Mouse (Mus musculus): ENCODE data around the gene Tmem238l. TPM values are rescaled to one million over a fixed set of nuclear protein-coding genes. Genes with fewer than 3 reads are reported as not detected.
A peak's percentile ranks its signal among the peaks of the same experiment; 100 is the strongest.

Tmem238l gene
- polyA plus RNA-seq, 1 experiment from 2014 or later = not detected

DNA sequence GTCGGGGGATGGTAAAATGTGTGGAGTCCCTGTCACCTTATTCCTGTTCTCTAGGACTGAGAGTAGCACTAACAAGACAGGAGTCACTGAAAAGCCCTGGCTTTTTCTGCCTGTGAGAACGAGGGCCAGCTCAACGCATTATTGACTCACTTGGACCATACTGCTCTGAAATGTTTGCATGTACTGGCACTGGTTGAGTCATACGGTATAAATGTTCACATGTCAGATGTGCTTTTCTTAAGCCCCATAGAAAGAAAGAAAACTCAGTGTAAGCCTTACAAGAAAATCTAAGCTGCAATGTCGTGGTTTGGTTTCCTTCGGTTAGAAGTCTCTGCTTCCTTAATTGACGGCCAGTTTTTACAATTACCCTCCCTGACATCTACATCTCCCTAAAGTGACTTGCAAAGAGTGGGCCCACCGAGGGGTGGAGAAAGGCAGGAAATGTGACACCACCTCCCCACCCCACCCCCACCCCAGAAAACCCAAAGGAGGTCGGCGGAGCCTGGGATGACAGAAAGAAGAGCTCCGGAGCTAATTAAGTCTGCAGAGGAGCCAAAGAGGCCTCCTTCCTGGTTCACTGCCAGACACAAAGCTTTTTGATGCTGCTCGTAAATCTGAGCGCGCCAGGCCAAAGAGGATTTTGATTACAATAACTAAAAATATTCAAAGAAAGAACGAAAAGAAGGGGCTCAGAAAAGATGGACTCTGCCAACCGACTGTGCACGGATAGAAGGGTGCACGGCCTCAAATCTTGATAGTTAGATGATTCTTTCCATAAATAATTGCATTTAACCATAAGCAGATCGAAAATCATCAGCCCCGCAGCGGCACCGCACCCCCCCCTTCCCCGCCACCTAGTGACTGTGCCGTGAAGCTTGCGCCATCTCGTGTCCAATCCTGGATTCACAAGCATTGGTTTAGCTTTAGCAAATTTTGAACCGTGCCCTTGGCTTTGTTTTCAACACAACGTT, 28.0 kb downstream of the Tmem238l start:
- Histone ChIP-seq H3K27ac (replicated peaks; ENCODE audit: low read depth, low read length) (no peak overlapping the region), H3K9me3 (ENCODE audit: control insufficient read depth, low read length) (no peaks in the 10 kb centered on the region), H3K9ac (ENCODE audit: low read length) (peak overlapping the region; percentile 49), H3K27me3 (ENCODE audit: control insufficient read depth, insufficient read depth, low read length) (no peaks in the 10 kb centered on the region), H3K4me2 (ENCODE audit: low read depth, severe bottlenecking) (peak overlapping the region; percentile 76), H3K36me3 (ENCODE audit: control insufficient read depth, insufficient read depth, low read length) (no peaks in the 10 kb centered on the region), H3K4me3 (ENCODE audit: low read depth, low read length) (peak overlapping the region; percentile 41), H3K4me1 (ENCODE audit: control insufficient read depth, insufficient read depth, low read length) (peaks cover 10% of the 10 kb centered on the region)
- WGBS = 4% methylated on average over 28 of the region's 28 CpGs
- ATAC-seq (ENCODE audit: insufficient number of reproducible peaks, low FRiP score, low TSS enrichment, low read depth) (peak; percentile 66; the same call in 1 of the 2 replicates), DNase-seq (ENCODE audit: low spot score) (peak; percentile 88)

DNA sequence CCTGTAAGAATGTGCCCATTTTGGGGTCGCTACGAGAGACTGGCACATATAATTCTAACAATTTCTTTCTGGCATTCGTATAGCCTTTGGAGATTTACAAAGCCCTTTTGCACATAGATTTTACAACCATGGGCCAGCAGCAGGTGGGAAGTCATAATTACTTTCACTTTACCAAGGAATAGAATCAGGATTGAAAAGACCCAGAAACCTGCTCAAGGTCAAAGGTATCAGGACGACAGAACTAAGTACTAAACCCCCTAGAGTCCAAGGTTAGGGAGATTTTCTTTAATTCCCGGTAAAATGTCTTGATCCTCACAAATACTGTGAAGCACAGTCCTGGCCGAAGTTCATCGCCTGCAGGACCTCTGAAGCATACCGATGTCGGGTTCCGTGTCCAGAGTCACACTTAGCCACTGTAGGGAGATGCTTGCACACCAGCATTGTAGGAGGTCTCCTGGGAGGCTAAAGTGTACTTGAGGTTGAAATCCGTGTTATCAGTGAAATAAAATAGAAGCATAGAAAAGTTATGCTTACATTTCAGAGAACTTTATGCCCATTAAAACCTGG, 28.8 kb downstream of the Tmem238l start:
- peak; percentile 25 for DNase-seq (ENCODE audit: low spot score)
- WGBS = 39% methylated on average over 11 of the region's 11 CpGs

DNA sequence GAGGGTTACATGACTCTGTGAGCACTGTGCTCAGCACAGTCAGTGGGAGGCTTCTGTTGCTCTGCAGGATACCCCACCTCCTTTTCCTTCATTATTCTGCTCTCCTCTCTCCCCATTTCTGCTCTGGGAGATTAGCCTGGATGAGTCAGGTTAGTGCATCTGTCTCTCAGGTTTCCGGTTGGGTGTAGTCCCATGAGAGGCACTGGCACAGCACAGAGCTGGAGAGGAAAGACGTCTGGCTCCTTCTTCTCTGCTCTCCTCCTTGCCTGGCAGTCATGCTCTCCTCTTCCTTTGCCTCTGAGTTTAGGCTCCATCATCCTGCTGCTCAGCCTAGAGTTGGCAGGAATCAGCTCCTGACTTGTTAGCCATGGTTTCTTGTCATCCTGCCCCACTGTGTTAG, 35.7 kb downstream of the Tmem238l start:
- Histone ChIP-seq H3K9me3 (ENCODE audit: control insufficient read depth, low read length) (no peaks in the 10 kb centered on the region), H3K27me3 (ENCODE audit: control insufficient read depth, insufficient read depth, low read length) (no peaks in the 10 kb centered on the region), H3K27ac (replicated peaks; ENCODE audit: low read depth, low read length) (no peak overlapping the region), H3K36me3 (ENCODE audit: control insufficient read depth, insufficient read depth, low read length) (no peaks in the 10 kb centered on the region), H3K9ac (ENCODE audit: low read length) (no peak overlapping the region), H3K4me1 (ENCODE audit: control insufficient read depth, insufficient read depth, low read length) (no peaks in the 10 kb centered on the region), H3K4me2 (ENCODE audit: low read depth, severe bottlenecking) (no peak overlapping the region), H3K4me3 (ENCODE audit: low read depth, low read length) (no peak overlapping the region)
- 76% methylated on average over 2 of the region's 2 CpGs for WGBS
- ATAC-seq (ENCODE audit: insufficient number of reproducible peaks, low FRiP score, low TSS enrichment, low read depth) (no peak), DNase-seq (ENCODE audit: low spot score) (no peak)

More for the DNA sequence above, 28.8 kb downstream of the Tmem238l start:
- H3K4me3 ChIP-seq (ENCODE audit: low read depth, low read length) = peak overlapping the region; percentile 41
- peaks cover 10% of the 10 kb centered on the region for H3K4me1 ChIP-seq (ENCODE audit: control insufficient read depth, insufficient read depth, low read length)
- no peak overlapping the region; the same call in 1 of the 2 replicates for H3K9ac ChIP-seq (ENCODE audit: low read length)
- no peak for ATAC-seq (ENCODE audit: insufficient number of reproducible peaks, low FRiP score, low TSS enrichment, low read depth)
- H3K36me3 ChIP-seq (ENCODE audit: control insufficient read depth, insufficient read depth, low read length) = no peaks in the 10 kb centered on the region
- no peaks in the 10 kb centered on the region for H3K27me3 ChIP-seq (ENCODE audit: control insufficient read depth, insufficient read depth, low read length)
- no peaks in the 10 kb centered on the region for H3K9me3 ChIP-seq (ENCODE audit: control insufficient read depth, low read length)
- H3K27ac ChIP-seq (replicated peaks; ENCODE audit: low read depth, low read length) = no peak overlapping the region
- peak overlapping the region; percentile 76; the same call in 1 of the 2 replicates for H3K4me2 ChIP-seq (ENCODE audit: low read depth, severe bottlenecking)

DNA sequence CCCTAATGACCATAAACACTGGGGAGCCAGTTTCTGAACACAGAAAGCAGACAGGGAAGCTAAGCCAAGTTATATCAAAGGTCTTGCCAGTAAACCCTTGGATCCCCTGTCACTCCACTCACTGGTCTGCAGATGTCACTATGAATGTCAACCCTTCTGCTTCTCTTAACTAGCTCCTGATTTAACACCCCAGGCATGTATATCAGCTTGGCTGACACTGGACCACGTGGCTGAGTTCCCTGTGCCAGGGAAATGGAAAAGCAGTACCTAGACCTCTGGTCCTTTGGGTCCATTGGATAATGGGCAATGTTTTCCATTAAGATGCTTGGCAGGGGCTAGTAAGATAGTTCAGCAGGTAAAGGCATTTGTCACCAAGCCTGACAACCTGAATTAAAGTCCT, 37.2 kb downstream of the Tmem238l start:
- no peaks in the 10 kb centered on the region for H3K9me3 ChIP-seq (ENCODE audit: control insufficient read depth, low read length)
- ATAC-seq (ENCODE audit: insufficient number of reproducible peaks, low FRiP score, low TSS enrichment, low read depth) = no peak
- no peak for DNase-seq (ENCODE audit: low spot score)
- H3K27me3 ChIP-seq (ENCODE audit: control insufficient read depth, insufficient read depth, low read length) = no peaks in the 10 kb centered on the region
- H3K4me1 ChIP-seq (ENCODE audit: control insufficient read depth, insufficient read depth, low read length) = no peaks in the 10 kb centered on the region
- no peak overlapping the region for H3K27ac ChIP-seq (replicated peaks; ENCODE audit: low read depth, low read length)
- 35% methylated on average over 1 of the region's 1 CpGs for WGBS
- no peak overlapping the region for H3K4me3 ChIP-seq (ENCODE audit: low read depth, low read length)
- H3K4me2 ChIP-seq (ENCODE audit: low read depth, severe bottlenecking) = no peak overlapping the region
- no peak overlapping the region for H3K9ac ChIP-seq (ENCODE audit: low read length)
- H3K36me3 ChIP-seq (ENCODE audit: control insufficient read depth, insufficient read depth, low read length) = no peaks in the 10 kb centered on the region

DNA sequence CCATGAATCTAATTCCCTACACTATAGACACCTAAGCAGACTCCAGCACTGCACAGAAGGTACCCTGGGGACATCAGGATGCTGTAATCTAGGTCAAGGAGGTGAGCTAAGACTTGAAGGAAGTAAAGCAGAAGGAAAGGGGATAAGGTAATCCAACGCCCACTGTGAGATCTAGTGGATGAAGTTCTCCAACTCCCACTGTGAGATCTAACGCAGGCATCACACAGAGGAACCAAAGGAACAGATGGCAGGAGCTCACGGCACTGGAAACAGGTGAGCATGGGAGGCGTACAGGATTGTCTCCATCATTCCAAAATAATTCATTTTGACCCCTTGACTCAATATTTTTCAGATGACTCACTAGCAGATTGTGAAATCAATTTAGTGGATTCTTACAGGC, 40.0 kb downstream of the Tmem238l start:
- no peak for DNase-seq (ENCODE audit: low spot score)
- no peak overlapping the region for H3K27ac ChIP-seq (replicated peaks; ENCODE audit: low read depth, low read length)
- H3K36me3 ChIP-seq (ENCODE audit: control insufficient read depth, insufficient read depth, low read length) = no peaks in the 10 kb centered on the region
- H3K27me3 ChIP-seq (ENCODE audit: control insufficient read depth, insufficient read depth, low read length) = no peaks in the 10 kb centered on the region
- no peak overlapping the region for H3K4me3 ChIP-seq (ENCODE audit: low read depth, low read length)
- H3K9ac ChIP-seq (ENCODE audit: low read length) = no peak overlapping the region
- ATAC-seq (ENCODE audit: insufficient number of reproducible peaks, low FRiP score, low TSS enrichment, low read depth) = no peak
- H3K9me3 ChIP-seq (ENCODE audit: control insufficient read depth, low read length) = no peaks in the 10 kb centered on the region
- H3K4me1 ChIP-seq (ENCODE audit: control insufficient read depth, insufficient read depth, low read length) = no peaks in the 10 kb centered on the region
- H3K4me2 ChIP-seq (ENCODE audit: low read depth, severe bottlenecking) = no peak overlapping the region
- WGBS = 84% methylated on average over 4 of the region's 4 CpGs

DNA sequence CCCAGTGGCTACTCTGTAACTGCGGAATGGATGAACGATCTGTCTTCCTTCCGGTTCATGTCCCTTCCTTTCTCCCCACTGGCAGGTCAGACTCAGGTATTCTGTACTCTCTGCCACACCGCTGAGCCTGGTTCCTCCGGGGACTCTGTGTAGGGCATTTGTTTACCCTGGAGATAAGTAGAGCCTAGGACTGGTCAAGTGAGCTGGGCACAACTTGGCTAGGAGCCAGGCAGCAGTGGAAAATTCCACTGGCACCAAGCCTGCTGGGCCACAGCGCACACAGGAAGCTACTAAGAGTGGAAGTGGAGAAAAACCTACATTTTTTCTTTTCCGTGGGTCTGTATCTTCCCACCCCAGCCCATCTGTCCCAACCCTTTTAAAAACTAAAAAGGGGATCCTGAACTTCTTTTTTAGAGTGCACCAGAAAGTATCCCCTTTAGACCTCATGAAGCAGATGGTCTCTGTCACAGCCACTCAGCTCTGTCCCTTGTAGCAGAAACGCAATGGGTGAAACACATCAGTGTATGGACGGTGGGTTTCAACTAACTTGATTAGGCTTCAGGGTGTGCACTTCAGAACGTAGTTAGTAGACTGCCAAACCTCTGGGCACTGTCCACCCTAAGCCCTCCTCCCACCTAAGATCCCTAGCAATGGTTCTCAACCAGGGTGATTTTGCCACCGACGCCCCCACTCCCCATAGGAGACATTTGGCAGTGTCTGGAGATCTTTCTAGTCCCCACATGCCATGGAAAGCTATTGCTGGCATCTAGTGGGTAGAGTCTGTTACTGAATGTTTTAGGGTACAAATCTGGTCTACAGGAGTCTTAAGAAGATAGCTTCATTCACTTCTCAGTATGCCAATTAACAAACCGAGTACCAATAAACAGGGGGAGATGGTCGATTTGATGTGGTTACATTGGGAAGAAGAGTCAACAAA, 42.3 kb downstream of the Tmem238l start:
- no peak for DNase-seq (ENCODE audit: low spot score)
- H3K9ac ChIP-seq (ENCODE audit: low read length) = no peak overlapping the region
- WGBS = 90% methylated on average over 14 of the region's 14 CpGs

DNA sequence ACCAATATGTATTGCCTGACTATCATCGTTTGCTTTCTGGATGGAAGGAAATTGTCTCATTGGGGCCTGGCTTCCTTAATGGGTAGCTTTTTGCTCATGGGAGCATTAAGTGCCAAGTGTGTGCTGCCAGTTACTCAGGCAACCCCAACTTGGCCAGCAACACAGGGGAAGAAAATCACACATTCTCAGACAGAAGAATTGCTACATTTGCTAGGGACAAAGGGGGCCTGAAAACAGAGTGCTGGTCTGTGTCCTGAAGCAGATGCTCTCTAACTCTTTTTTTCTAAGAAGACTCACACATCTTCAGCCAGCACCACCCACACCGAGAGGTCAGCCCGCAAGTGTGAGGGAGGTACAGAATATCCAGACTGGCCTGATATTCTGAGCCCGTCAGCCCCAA, 44.2 kb downstream of the Tmem238l start:
- no peak overlapping the region for H3K27ac ChIP-seq (replicated peaks; ENCODE audit: low read depth, low read length)
- DNase-seq (ENCODE audit: low spot score) (no peak), ATAC-seq (ENCODE audit: insufficient number of reproducible peaks, low FRiP score, low TSS enrichment, low read depth) (no peak)
- no peaks in the 10 kb centered on the region for H3K9me3 ChIP-seq (ENCODE audit: control insufficient read depth, low read length)
- WGBS = 80% methylated on average over 4 of the region's 4 CpGs
- no peaks in the 10 kb centered on the region for H3K27me3 ChIP-seq (ENCODE audit: control insufficient read depth, insufficient read depth, low read length)
- no peaks in the 10 kb centered on the region for H3K36me3 ChIP-seq (ENCODE audit: control insufficient read depth, insufficient read depth, low read length)
- no peaks in the 10 kb centered on the region for H3K4me1 ChIP-seq (ENCODE audit: control insufficient read depth, insufficient read depth, low read length)
- no peak overlapping the region for H3K9ac ChIP-seq (ENCODE audit: low read length)
- H3K4me3 ChIP-seq (ENCODE audit: low read depth, low read length) = no peak overlapping the region
- no peak overlapping the region for H3K4me2 ChIP-seq (ENCODE audit: low read depth, severe bottlenecking)

More for the DNA sequence above, 42.3 kb downstream of the Tmem238l start:
- no peak overlapping the region for H3K4me3 ChIP-seq (ENCODE audit: low read depth, low read length)
- no peak overlapping the region for H3K27ac ChIP-seq (replicated peaks; ENCODE audit: low read depth, low read length)
- H3K27me3 ChIP-seq (ENCODE audit: control insufficient read depth, insufficient read depth, low read length) = no peaks in the 10 kb centered on the region
- ATAC-seq (ENCODE audit: insufficient number of reproducible peaks, low FRiP score, low TSS enrichment, low read depth) = no peak
- H3K36me3 ChIP-seq (ENCODE audit: control insufficient read depth, insufficient read depth, low read length) = no peaks in the 10 kb centered on the region
- no peak overlapping the region for H3K4me2 ChIP-seq (ENCODE audit: low read depth, severe bottlenecking)
- no peaks in the 10 kb centered on the region for H3K4me1 ChIP-seq (ENCODE audit: control insufficient read depth, insufficient read depth, low read length)
- H3K9me3 ChIP-seq (ENCODE audit: control insufficient read depth, low read length) = no peaks in the 10 kb centered on the region

DNA sequence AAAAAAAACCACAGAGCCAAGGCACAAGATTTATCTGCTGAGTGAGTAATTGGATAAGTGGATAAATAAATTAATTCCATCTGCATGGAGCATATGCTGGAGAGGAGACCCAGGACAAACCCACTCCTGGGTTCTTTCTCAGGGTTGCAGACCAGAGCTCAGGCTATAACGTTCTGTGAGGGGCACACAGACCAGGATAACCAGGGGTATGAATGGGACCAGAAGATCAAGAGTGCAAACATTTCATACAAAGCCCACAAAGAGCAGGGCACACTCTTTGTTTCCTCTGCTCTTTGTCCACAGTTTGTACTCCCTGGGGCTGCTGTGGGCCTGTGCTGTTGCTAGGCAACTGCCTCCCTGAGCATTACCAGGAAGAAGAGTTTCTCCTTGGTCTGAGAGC, 45.3 kb downstream of the Tmem238l start:
- Histone ChIP-seq H3K27me3 (ENCODE audit: control insufficient read depth, insufficient read depth, low read length) (no peaks in the 10 kb centered on the region), H3K27ac (replicated peaks; ENCODE audit: low read depth, low read length) (no peak overlapping the region), H3K9me3 (ENCODE audit: control insufficient read depth, low read length) (no peaks in the 10 kb centered on the region), H3K36me3 (ENCODE audit: control insufficient read depth, insufficient read depth, low read length) (no peaks in the 10 kb centered on the region), H3K4me3 (ENCODE audit: low read depth, low read length) (no peak overlapping the region), H3K4me1 (ENCODE audit: control insufficient read depth, insufficient read depth, low read length) (no peaks in the 10 kb centered on the region), H3K9ac (ENCODE audit: low read length) (no peak overlapping the region), H3K4me2 (ENCODE audit: low read depth, severe bottlenecking) (no peak overlapping the region)
- DNase-seq (ENCODE audit: low spot score) (no peak), ATAC-seq (ENCODE audit: insufficient number of reproducible peaks, low FRiP score, low TSS enrichment, low read depth) (no peak)
- 52% methylated on average over 1 of the region's 1 CpGs for WGBS

All from limb, embryonic 11.5 days (tissue).